Mouse (Mus musculus) spleen, adult 2 months (tissue): ENCODE data around the gene Car6.

Experiments used
- CTCF ChIP-seq: fragments of 200-500 bp; IDR thresholded peaks from 2 replicates; pipeline ENCODE4 v1.5.1; 2011; ENCODE audit warnings: mild to moderate bottlenecking, inconsistent platforms; ENCODE audit not compliant: insufficient read depth, insufficient read length, insufficient replicate concordance; ENCODE audit errors: extremely low read depth
- POLR2A ChIP-seq: fragments of 200-500 bp; IDR thresholded peaks from 2 replicates; pipeline ENCODE4 v1.6.1; 2011; ENCODE audit warnings: low read depth, low read length, inconsistent platforms

GRCm38 (mm10) chr4:150241708-150242107 lies 40.6 kb upstream of the Car6 start:
- TF ChIP-seq CTCF (no peak), POLR2A (no peak)
